Mouse (Mus musculus) embryonic facial prominence, embryonic 15.5 days (tissue): Measurements from ENCODE around the gene Nfatc2ip. TPM values are rescaled to one million over a fixed set of nuclear protein-coding genes. Genes with fewer than 3 reads are reported as not detected.

Source experiments
- ATAC-seq: fragments of 200-750 bp; cut with Nextera tagmentation; 2 replicates; pipeline ENCODE4 v1.8.0; 2017; ENCODE audit warnings: low read depth, moderate TSS enrichment; ENCODE audit not compliant: insufficient number of reproducible peaks, low FRiP score, low TSS enrichment
- H3K27ac ChIP-seq: fragments of 300-500 bp; sonication (generic); replicated peaks from 2 replicates; pipeline ENCODE4 v1.5.1; 2015; ENCODE audit warnings: mild to moderate bottlenecking, inconsistent platforms
- H3K27me3 ChIP-seq: fragments of 300-500 bp; sonication (generic); 2 replicates; pipeline ENCODE4 v1.6.1; 2015; ENCODE audit warnings: inconsistent platforms
- H3K36me3 ChIP-seq: fragments of 300-500 bp; sonication (generic); 2 replicates; pipeline ENCODE4 v1.6.1; 2015; ENCODE audit warnings: mild to moderate bottlenecking, inconsistent platforms
- H3K4me1 ChIP-seq: fragments of 300-500 bp; sonication (generic); 2 replicates; pipeline ENCODE4 v1.6.1; 2015; ENCODE audit warnings: inconsistent platforms
- H3K4me2 ChIP-seq: fragments of 300-500 bp; sonication (generic); replicated peaks from 2 replicates; pipeline ENCODE4 v1.6.1; 2015; ENCODE audit warnings: mild to moderate bottlenecking, inconsistent platforms
- H3K4me3 ChIP-seq: fragments of 300-500 bp; sonication (generic); replicated peaks from 2 replicates; pipeline ENCODE4 v1.5.1; 2015; ENCODE audit warnings: mild to moderate bottlenecking, inconsistent platforms
- H3K9ac ChIP-seq: fragments of 300-500 bp; sonication (generic); 2 replicates; pipeline ENCODE4 v1.6.1; 2015; ENCODE audit warnings: inconsistent platforms
- H3K9me3 ChIP-seq: fragments of 300-500 bp; sonication (generic); replicated peaks from 2 replicates; pipeline ENCODE4 v1.6.1; 2016; ENCODE audit warnings: inconsistent platforms
- WGBS: fragments of 180-500 bp; shearing (Covaris S2); methylation state at CpG from one replicate; pipeline ENCODE4 v1.1.7; 2015; 5-methylcytosine and 5-hydroxymethylcytosine counted together
- polyA plus RNA-seq: library from polyadenylated mRNA; unstranded; fragments of >200 nt; fragmentation: Nextera tagmentation; extraction: Ambion mirVana; gene quantifications from 2 replicates; pipeline ENCODE4 v1.2.1, GENCODE M21; 2015

Gene Nfatc2ip
- polyA plus RNA-seq, 1 experiment from 2014 or later: 3.2 TPM

DNA sequence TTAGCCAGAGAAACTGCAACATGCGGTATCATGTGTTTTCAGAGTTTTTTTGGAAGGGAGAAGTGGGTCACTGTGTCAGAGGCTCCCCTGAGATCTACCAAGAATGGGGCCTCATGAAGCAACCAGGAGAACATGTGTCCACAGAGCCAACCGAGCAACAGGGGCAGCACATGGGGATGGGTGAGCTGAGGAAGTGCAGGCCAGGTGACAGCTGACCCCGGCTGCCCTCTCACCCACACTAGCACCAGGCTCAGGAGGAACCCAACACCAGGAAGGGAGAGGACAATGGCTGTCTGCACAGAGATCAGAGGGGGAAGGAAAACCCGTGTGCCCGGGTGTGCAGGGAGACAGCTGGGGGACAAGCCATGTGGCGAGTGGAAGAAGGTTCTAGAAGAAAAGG is 22.0 kb downstream of the Nfatc2ip start:
- H3K9ac ChIP-seq: no peak overlapping the region
- 78% methylated on average over 6 of the region's 6 CpGs for WGBS
- no peaks in the 10 kb centered on the region for H3K27me3 ChIP-seq
- H3K9me3 ChIP-seq: no peaks in the 10 kb centered on the region
- H3K4me1 ChIP-seq: peaks cover 28% of the 10 kb centered on the region
- no peak for ATAC-seq
- peaks cover 43% of the 10 kb centered on the region for H3K36me3 ChIP-seq
- H3K4me2 ChIP-seq: no peak overlapping the region
- no peak overlapping the region for H3K4me3 ChIP-seq
- H3K27ac ChIP-seq: no peak overlapping the region

DNA sequence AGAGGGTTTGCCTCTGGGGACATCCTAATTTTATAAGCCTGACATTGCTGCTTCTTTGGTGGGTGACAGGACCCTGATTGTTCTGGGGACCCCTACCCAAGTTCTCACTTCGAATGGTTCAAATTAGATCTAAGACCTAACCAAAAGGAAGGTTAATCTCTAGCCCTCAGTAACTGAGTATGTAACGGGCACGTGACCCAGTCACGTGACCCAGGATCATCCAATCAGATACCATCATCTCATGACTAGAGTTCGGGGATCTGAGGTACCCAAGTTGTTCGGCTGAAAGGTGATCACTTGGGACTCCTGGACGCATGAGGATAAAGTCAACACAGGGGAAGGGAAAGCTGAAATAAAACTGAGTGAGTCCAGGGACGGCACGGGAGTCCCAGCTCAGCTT is 23.5 kb downstream of the Nfatc2ip start:
- 82% methylated on average over 9 of the region's 9 CpGs for WGBS
- Histone ChIP-seq H3K27me3 (no peaks in the 10 kb centered on the region), H3K36me3 (peaks cover 50% of the 10 kb centered on the region), H3K4me3 (no peak overlapping the region), H3K4me1 (peaks cover 24% of the 10 kb centered on the region), H3K9me3 (no peaks in the 10 kb centered on the region), H3K27ac (no peak overlapping the region), H3K4me2 (no peak overlapping the region), H3K9ac (no peak overlapping the region)
- ATAC-seq: no peak

DNA sequence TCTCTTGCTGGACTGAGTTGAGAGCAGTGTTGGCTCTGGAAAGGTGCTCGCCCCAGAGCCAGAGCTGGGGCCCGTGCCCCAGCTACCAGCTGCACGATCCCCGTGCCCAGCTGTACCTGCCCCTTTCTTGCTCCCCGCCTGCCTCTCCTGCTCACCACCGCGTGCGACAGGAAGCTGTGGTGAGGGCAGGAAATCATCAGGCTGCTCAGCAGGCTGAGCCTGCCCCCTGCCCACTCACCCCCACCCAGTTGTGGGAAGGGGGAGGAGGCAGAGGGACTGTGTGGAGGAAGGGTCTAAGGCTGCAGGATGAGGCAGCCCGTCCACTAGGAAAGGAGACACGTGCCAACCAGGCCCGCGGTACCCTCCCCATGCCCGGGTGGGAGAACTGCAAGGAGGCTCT is 27.1 kb downstream of the Nfatc2ip start, which contains the start of gene Lat:
Gene Lat (minus strand): TSS at position 178 of the 400 bp plus-strand sequence.
- 71% methylated on average over 13 of the region's 13 CpGs for WGBS

DNA sequence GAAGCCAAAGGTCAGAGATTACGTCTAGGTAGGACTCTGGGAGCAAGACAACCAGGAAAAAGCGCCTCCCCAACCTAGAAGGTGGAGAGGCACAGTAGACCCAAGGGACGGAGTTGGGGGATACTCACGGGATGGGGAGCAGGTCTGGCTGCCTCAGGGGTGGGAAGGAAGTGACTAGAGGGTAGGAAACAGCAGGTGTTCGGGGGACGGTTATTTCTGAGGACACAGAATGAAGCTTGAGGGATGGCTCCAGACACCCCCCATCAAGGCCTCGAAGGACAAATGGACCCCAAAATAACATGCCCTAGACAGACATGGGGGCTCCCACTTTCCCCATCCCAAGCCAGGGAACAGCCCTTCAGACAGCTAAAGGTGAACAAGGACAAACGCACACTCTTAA is 28.2 kb downstream of the Nfatc2ip start:
- Histone ChIP-seq H3K27ac (no peak overlapping the region), H3K27me3 (no peaks in the 10 kb centered on the region), H3K4me3 (no peak overlapping the region), H3K4me2 (no peak overlapping the region), H3K9me3 (no peaks in the 10 kb centered on the region), H3K36me3 (peaks cover 51% of the 10 kb centered on the region), H3K9ac (no peak overlapping the region), H3K4me1 (no peaks in the 10 kb centered on the region)
- ATAC-seq: no peak
- WGBS: 84% methylated on average over 8 of the region's 8 CpGs

More for the DNA sequence above, 27.1 kb downstream of the Nfatc2ip start, which contains the start of gene Lat:
- peaks cover 50% of the 10 kb centered on the region for H3K36me3 ChIP-seq
- H3K27ac ChIP-seq: no peak within 1 kb of the TSS
- no peak within 1 kb of the TSS for H3K9ac ChIP-seq
- no peaks in the 10 kb centered on the region for H3K27me3 ChIP-seq
- no peaks in the 10 kb centered on the region for H3K9me3 ChIP-seq
- H3K4me3 ChIP-seq: no peak within 1 kb of the TSS
- 0 out of 2 replicates have a peak within 1 kb of the TSS, but pooled peaks have one; percentile 4 for H3K4me2 ChIP-seq
- ATAC-seq: no peak
- H3K4me1 ChIP-seq: no peaks in the 10 kb centered on the region

DNA sequence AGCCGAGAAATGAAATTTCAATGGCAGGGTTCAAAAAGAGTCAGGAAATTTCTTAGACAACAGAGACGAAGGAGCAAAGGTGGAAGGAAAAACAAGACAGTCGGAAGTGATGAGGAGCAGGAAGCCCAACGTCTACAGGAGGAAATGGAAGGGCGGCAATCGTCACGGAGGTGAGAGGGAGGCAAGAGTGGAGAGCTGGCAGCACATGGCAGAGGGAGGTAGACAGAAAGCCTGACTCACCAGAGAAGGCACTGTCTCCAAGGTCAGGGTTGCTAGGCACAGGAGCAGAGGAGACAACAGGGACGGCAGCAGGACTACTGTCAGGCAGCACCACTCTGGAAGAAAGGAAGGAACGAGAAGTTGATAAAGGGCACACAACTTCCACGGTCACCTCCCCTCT is 28.9 kb downstream of the Nfatc2ip start:
- no peaks in the 10 kb centered on the region for H3K9me3 ChIP-seq
- H3K36me3 ChIP-seq: peaks cover 44% of the 10 kb centered on the region
- no peak overlapping the region for H3K27ac ChIP-seq
- WGBS: 89% methylated on average over 10 of the region's 10 CpGs
- no peaks in the 10 kb centered on the region for H3K27me3 ChIP-seq
- H3K4me1 ChIP-seq: no peaks in the 10 kb centered on the region
- H3K4me2 ChIP-seq: no peak overlapping the region
- H3K4me3 ChIP-seq: no peak overlapping the region
- ATAC-seq: no peak
- no peak overlapping the region for H3K9ac ChIP-seq

DNA sequence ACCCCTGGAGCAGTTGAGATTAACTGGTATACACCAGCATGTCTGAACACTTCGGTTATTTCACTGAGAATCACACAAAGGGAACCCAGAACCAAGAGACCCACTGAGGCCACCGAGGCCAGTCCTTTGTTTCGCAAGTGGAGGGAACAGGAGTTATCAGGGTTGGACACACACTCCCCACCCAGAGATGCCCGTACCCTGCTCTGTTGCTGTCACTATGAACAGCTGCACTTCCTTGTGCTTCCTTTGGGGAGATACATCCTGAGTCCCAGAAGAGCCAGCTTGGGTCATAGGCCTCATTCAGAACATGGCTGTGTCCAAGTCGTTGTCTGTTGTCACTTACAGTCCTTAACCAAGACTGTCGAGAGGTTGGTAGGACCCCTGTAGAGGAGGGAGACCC is 33.5 kb downstream of the Nfatc2ip start:
- no peak for ATAC-seq

DNA sequence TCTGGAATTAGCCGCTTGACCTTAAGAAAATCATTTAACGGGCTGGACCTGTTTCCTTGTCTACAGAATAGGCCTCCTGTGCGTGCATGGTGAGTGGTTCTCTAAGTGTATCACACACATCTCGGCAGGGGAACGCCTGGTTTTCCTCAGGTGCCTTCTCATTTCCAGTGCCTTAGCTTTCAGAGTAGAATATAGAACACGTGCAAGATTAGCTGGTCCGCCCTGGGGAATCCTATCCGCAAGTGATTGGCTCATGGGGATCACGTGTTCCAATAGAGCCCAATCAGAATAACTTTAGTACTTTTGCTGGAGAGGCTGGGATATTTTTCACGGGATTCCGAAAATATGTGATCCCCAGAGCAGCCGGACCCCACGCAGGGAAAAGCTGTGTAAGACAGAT is 37.5 kb downstream of the Nfatc2ip start:
- Histone ChIP-seq H3K4me3 (no peak overlapping the region), H3K4me1 (no peaks in the 10 kb centered on the region), H3K27me3 (no peaks in the 10 kb centered on the region), H3K9ac (no peak overlapping the region), H3K9me3 (no peaks in the 10 kb centered on the region), H3K4me2 (no peak overlapping the region), H3K36me3 (peaks cover 3% of the 10 kb centered on the region; the same call in 1 of the 2 replicates), H3K27ac (no peak overlapping the region)
- no peak for ATAC-seq
- WGBS: 65% methylated on average over 13 of the region's 13 CpGs

More for the DNA sequence above, 33.5 kb downstream of the Nfatc2ip start:
- WGBS: 74% methylated on average over 6 of the region's 6 CpGs
- Histone ChIP-seq H3K27me3 (no peaks in the 10 kb centered on the region), H3K27ac (no peak overlapping the region), H3K9me3 (no peaks in the 10 kb centered on the region), H3K4me1 (no peaks in the 10 kb centered on the region), H3K4me2 (no peak overlapping the region), H3K9ac (no peak overlapping the region), H3K36me3 (peaks cover 6% of the 10 kb centered on the region; the same call in 1 of the 2 replicates), H3K4me3 (no peak overlapping the region)

DNA sequence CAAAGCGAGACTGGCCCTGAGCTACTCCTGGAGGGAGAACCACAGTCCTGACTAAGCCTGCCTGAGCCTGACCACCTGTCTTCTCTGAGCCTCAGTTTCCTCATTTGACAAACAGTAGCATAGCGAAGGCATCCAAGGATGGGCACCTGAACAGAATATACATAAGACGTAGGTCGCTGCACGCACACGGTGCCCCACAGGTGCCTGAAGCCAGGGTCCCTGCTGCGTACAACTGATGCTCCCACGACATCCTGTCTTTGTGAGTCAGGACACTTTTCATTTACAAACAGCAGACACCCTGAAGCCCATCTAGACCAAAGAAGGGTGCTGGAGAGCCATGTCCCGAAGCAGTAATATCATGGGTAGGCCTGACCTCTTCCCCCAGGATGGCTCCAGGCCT is 38.1 kb downstream of the Nfatc2ip start:
- no peaks in the 10 kb centered on the region for H3K4me1 ChIP-seq
- no peak overlapping the region for H3K27ac ChIP-seq
- no peak overlapping the region for H3K4me2 ChIP-seq
- 94% methylated on average over 9 of the region's 9 CpGs for whole genome bisulfite sequencing
- H3K9ac ChIP-seq: no peak overlapping the region
- ATAC-seq: no peak
- no peak overlapping the region for H3K4me3 ChIP-seq
- H3K9me3 ChIP-seq: no peaks in the 10 kb centered on the region
- no peaks in the 10 kb centered on the region for H3K36me3 ChIP-seq
- no peaks in the 10 kb centered on the region for H3K27me3 ChIP-seq

DNA sequence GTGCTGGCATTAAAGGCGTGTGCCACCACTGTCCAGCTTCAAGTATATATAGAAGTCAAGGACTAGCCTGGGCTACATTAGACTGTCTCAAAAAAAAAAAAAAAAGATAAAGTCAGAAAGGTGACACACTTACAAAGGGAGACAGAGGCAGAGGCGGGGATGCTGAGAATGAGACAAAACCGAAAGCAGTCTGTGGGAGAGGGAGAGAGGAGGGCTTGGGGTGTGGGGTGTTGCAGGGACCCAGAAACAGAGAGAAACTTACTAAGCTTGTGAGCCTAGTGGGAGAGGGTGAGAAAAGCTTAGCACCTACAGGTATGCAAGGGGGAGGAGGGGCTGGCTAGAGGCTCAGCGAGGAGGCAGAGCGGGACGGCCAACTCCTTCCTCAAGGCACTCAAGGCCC is 38.7 kb downstream of the Nfatc2ip start:
- Histone ChIP-seq H3K4me2 (no peak overlapping the region), H3K4me3 (no peak overlapping the region), H3K9ac (no peak overlapping the region), H3K27ac (no peak overlapping the region), H3K36me3 (no peaks in the 10 kb centered on the region), H3K27me3 (no peaks in the 10 kb centered on the region), H3K9me3 (no peaks in the 10 kb centered on the region), H3K4me1 (no peaks in the 10 kb centered on the region)
- 83% methylated on average over 6 of the region's 6 CpGs for WGBS
- ATAC-seq: no peak

DNA sequence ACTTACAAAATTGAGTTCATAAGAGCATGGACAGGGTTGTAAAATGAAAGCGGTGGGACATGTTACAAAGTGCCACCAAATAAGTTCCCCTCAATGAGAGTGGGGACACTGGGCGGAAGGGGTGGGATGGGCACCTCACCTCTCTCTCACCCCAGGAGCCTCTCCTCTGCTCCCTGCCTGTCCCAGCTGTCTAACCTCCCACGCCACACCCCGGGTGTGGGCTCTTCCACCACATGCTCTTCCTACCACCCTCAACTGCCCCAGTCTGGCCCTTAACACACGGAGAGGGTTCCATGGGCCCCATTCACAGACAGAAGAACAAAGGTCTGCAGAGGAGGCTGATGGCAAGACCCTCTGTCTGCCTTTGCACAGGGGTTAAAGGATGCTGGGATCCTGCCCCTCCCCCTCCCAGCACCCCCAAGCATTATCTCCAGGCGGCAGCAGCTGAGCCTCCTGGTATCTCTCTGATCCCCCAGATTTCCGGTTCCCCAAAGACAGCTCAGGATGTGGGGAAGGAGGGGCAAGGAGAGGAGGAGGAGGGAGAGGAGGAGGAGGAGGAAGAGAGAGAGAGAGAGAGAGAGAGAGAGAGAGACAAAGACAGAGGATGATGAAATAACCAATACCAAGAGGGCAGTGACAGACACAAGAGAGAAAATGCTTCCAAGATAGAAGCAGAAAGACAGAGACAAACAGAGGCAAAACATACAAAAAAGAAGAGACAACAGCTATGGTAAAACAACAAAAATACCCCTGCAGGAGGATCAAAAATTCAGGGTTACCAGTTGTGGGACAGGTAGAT is 39.5 kb downstream of the Nfatc2ip start:
- Histone ChIP-seq H3K4me3 (no peak overlapping the region), H3K27me3 (no peaks in the 10 kb centered on the region), H3K9me3 (no peaks in the 10 kb centered on the region), H3K4me1 (no peaks in the 10 kb centered on the region), H3K9ac (no peak overlapping the region), H3K4me2 (no peak overlapping the region), H3K36me3 (no peaks in the 10 kb centered on the region), H3K27ac (no peak overlapping the region)
- no peak for ATAC-seq
- 43% methylated on average over 7 of the region's 7 CpGs for WGBS

DNA sequence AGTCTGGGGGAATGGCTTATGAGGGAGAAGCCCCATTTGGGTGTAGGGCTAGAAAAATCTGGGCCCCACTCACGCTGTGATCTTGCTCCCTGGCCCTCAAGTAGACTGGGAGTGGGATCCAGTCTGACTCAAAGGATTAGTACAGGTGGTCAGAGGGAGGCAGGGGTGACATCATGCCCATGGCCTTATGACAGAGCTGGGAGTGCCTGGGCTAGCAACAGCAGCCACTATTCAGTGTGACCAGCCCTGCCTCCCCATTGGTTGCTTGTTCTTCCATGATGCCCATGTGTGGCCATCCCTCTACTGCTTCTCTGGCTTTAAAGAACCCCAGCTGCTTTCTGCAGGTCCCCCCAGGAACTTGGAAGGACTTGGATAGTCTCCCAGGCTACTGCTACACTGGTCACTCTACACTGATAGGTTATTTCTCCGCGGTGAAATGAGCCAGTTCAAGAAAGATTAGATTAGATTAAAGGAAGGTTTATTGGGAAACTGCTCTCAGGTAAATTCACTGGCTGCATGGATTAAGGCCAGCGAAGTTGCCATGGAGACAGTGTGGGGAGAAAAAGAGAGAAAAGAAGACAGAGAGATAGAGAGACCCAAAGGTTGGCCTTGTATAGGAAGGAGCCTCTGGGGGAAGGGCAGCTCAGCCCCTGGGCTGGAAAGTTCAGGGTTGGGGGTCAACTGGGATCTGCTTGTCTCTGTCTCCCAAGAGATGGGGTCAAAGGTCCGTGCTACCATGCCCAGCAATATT is 40.5 kb downstream of the Nfatc2ip start:
- no peak overlapping the region for H3K27ac ChIP-seq
- H3K4me2 ChIP-seq: no peak overlapping the region
- 52% methylated on average over 5 of the region's 5 CpGs for WGBS
- H3K36me3 ChIP-seq: no peaks in the 10 kb centered on the region
- no peaks in the 10 kb centered on the region for H3K9me3 ChIP-seq
- no peaks in the 10 kb centered on the region for H3K4me1 ChIP-seq
- H3K4me3 ChIP-seq: no peak overlapping the region
- H3K9ac ChIP-seq: no peak overlapping the region
- ATAC-seq: no peak
- no peaks in the 10 kb centered on the region for H3K27me3 ChIP-seq
